Mouse (Mus musculus) neural tube, embryonic 13.5 days (tissue): Measurements from ENCODE around the gene Cldn2. TPM values are rescaled to one million over a fixed set of nuclear protein-coding genes. Genes with fewer than 3 reads are reported as not detected.
"Not testable (repeated sequence)": the region's sequence is repeated elsewhere in the genome, so short reads cannot be mapped to it uniquely, and the experiment has no call there.

Experiments used
- ATAC-seq: fragments of 200-750 bp; cut with Nextera tagmentation; 2 replicates; pipeline ENCODE4 v1.8.0; 2017; ENCODE audit warnings: low read depth, mild to moderate bottlenecking, moderate TSS enrichment, moderate library complexity
- H3K27ac ChIP-seq: fragments of 300-500 bp; sonication (generic); replicated peaks from 2 replicates; pipeline ENCODE4 v1.5.1; 2015; ENCODE audit warnings: moderate library complexity, mild to moderate bottlenecking, inconsistent platforms
- H3K27me3 ChIP-seq: fragments of 300-500 bp; sonication (generic); 2 replicates; pipeline ENCODE4 v1.6.1; 2015; ENCODE audit warnings: mild to moderate bottlenecking, inconsistent platforms
- H3K36me3 ChIP-seq: fragments of 300-500 bp; sonication (generic); 2 replicates; pipeline ENCODE4 v1.6.1; 2015; ENCODE audit warnings: mild to moderate bottlenecking, inconsistent platforms
- H3K4me1 ChIP-seq: fragments of 300-500 bp; sonication (generic); replicated peaks from 2 replicates; pipeline ENCODE4 v1.6.1; 2015; ENCODE audit warnings: inconsistent platforms
- H3K4me2 ChIP-seq: fragments of 300-500 bp; sonication (generic); 2 replicates; pipeline ENCODE4 v1.6.1; 2015; ENCODE audit warnings: inconsistent platforms, mild to moderate bottlenecking, moderate library complexity
- H3K4me3 ChIP-seq: fragments of 300-500 bp; sonication (generic); 2 replicates; pipeline ENCODE4 v1.5.1; 2015; ENCODE audit warnings: mild to moderate bottlenecking, inconsistent platforms
- H3K9ac ChIP-seq: fragments of 300-500 bp; sonication (generic); 2 replicates; pipeline ENCODE4 v1.6.1; 2015; ENCODE audit warnings: moderate library complexity, mild to moderate bottlenecking, inconsistent platforms
- H3K9me3 ChIP-seq: fragments of 300-500 bp; sonication (generic); 2 replicates; pipeline ENCODE4 v1.6.1; 2016; ENCODE audit warnings: inconsistent platforms
- WGBS: fragments of 180-500 bp; shearing (Covaris S2); methylation state at CpG from one replicate; pipeline ENCODE4 v1.1.7; 2015; 5-methylcytosine and 5-hydroxymethylcytosine counted together
- polyA plus RNA-seq: library from polyadenylated mRNA; unstranded; fragments of >200 nt; fragmentation: Nextera tagmentation; extraction: Ambion mirVana; gene quantifications from 2 replicates; pipeline ENCODE4 v1.2.1, GENCODE M21; 2015

The Cldn2 gene
- polyA plus RNA-seq: 0.20 and 2.5 TPM in 2 replicates

DNA sequence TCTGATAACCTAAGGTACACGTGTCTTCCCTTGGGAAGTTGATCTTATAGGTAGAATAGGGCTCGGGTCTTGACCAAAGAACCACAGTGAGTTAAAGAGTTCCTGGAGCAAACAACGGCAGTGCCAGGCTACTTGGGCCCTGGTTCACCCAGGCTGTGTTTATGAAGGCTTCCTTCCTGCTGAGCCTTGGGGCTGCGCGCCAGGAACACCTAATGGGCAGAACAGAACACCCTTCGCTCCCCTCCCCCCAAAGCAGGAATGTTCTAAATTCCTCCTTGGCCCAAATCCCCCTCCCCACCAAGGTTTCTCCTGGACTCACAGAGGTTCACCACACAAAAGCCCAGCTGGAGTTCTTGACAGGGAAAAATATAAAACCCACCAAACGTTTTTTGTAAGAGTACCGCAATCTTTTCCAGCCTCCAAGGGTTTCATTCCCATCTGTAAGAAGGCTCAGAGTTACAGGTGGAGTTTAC lies at the start of gene Cldn2:
TSS of gene Cldn2 (plus strand) at position 423 of the 473 bp plus-strand sequence.
- H3K4me1 ChIP-seq: no peaks in the 10 kb centered on the region
- H3K9ac ChIP-seq: no peak within 1 kb of the TSS
- H3K36me3 ChIP-seq: no peaks in the 10 kb centered on the region
- H3K27me3 ChIP-seq: peaks cover 28% of the 10 kb centered on the region
- 77% methylated on average over 8 of the region's 8 CpGs for WGBS
- no peak within 1 kb of the TSS for H3K27ac ChIP-seq
- H3K9me3 ChIP-seq: no peaks in the 10 kb centered on the region
- no peak within 1 kb of the TSS for H3K4me3 ChIP-seq
- no peak for ATAC-seq
- H3K4me2 ChIP-seq: no peak within 1 kb of the TSS

DNA sequence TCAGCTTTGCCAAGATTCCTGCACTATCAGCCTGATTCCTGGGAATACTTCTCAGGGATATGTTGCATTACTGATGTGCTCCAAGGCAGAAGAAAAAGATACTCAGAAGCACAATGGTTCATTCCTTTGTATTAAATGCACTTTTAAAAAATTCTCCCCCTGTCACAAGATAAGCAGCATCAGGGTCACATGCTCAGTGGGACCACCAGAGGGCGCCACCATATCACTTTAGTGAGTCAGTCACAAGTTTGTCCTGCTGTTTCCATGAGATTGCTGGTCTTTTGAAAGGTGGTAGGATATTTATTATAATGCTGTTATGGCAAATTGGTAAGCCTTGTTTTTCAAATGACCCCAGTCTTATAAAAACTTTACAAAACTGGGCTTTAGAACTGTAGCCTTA lies 48.8 kb upstream of the Cldn2 start:
- Histone ChIP-seq H3K4me2 (no peak overlapping the region), H3K36me3 (no peaks in the 10 kb centered on the region), H3K4me3 (no peak overlapping the region), H3K27ac (no peak overlapping the region), H3K4me1 (no peaks in the 10 kb centered on the region), H3K9ac (no peak overlapping the region), H3K27me3 (no peaks in the 10 kb centered on the region; the same call in 1 of the 2 replicates), H3K9me3 (no peaks in the 10 kb centered on the region)
- whole genome bisulfite sequencing: 0% methylated on average over 1 of the region's 1 CpGs
- ATAC-seq: no peak

DNA sequence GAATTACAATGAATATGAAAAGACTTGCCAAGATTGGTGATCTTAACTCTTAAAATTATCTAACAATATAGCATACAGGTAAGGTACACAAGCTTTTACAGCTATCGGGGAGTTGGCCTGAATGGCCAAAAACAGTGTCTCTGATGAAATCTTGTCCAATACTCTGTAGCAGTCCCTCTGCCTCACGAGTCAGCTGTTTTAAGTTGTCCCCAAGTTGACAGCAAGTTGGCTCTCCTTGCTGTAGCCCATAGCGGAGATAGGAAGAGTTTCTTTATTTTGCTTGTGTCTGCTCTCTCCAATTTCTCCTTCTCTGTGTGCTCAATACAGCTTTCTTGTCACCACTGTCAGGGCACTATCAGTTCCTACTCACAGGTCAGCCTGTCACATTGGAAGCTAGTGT lies 42.0 kb upstream of the Cldn2 start:
- not testable (repeated sequence) for H3K4me2 ChIP-seq, H3K36me3 ChIP-seq, H3K9ac ChIP-seq, H3K4me3 ChIP-seq, H3K9me3 ChIP-seq, H3K27me3 ChIP-seq, H3K27ac ChIP-seq, H3K4me1 ChIP-seq, ATAC-seq
- 85% methylated on average over 3 of the region's 3 CpGs for WGBS

DNA sequence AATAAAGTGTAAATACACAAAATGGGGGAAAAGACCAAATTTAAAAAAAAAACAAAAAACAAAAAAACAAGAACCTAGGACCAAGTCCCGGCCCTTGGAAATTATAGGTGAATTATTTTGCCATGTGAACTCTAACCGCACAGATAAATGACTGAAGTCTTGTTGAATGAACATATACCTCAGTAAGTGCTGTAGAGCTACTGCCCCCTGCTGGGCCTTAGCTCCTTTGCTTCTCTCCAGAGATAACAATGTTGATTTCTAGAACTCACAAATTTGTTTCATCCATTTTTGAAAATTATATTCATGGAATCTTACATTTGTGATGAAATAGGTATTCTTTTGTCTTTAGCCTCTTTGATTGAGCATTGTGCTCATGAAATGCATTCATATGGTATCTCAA lies 38.1 kb upstream of the Cldn2 start:
- Histone ChIP-seq H3K9me3 (no peaks in the 10 kb centered on the region), H3K4me3 (no peak overlapping the region), H3K36me3 (no peaks in the 10 kb centered on the region), H3K4me1 (no peaks in the 10 kb centered on the region), H3K9ac (no peak overlapping the region), H3K27me3 (peaks cover 3% of the 10 kb centered on the region; the same call in 1 of the 2 replicates), H3K4me2 (no peak overlapping the region), H3K27ac (no peak overlapping the region)
- ATAC-seq: no peak
- 77% methylated on average over 2 of the region's 2 CpGs for WGBS

DNA sequence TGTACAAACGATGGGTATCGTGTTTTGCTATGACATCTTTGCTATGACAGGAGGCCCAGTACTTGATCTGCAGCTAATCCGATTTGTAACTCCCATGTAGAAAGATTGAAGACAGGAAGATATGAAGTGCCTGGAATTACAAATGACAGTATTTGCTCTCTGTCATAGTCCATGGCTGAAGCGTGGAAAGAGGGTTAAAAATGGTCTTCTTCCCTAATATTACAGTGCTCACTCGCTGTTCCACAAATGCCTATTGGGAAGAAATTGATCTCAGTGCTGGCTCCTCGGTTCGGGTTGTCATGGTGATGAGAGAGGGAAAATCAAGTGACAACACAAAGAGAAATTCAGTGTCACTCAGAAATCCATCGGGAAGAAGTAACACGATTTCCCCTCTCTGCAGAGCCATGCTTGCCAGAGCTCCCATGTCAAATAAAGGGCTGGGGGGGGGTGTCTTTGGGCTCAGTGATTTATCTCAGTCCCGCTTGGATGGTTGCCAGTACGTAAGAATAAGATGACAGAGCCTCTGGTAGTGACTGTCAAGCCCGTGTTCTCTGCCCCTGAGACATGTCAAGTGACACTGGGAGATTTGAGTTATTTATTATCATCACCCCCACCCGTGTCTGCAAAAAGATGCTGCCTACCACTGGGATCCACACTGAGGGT lies 30.5 kb upstream of the Cldn2 start:
- Histone ChIP-seq H3K9me3 (no peaks in the 10 kb centered on the region), H3K27ac (no peak overlapping the region), H3K27me3 (peaks cover 20% of the 10 kb centered on the region), H3K4me1 (no peaks in the 10 kb centered on the region), H3K36me3 (no peaks in the 10 kb centered on the region), H3K4me2 (no peak overlapping the region), H3K4me3 (no peak overlapping the region), H3K9ac (no peak overlapping the region)
- ATAC-seq: no peak
- WGBS: 64% methylated on average over 13 of the region's 13 CpGs

DNA sequence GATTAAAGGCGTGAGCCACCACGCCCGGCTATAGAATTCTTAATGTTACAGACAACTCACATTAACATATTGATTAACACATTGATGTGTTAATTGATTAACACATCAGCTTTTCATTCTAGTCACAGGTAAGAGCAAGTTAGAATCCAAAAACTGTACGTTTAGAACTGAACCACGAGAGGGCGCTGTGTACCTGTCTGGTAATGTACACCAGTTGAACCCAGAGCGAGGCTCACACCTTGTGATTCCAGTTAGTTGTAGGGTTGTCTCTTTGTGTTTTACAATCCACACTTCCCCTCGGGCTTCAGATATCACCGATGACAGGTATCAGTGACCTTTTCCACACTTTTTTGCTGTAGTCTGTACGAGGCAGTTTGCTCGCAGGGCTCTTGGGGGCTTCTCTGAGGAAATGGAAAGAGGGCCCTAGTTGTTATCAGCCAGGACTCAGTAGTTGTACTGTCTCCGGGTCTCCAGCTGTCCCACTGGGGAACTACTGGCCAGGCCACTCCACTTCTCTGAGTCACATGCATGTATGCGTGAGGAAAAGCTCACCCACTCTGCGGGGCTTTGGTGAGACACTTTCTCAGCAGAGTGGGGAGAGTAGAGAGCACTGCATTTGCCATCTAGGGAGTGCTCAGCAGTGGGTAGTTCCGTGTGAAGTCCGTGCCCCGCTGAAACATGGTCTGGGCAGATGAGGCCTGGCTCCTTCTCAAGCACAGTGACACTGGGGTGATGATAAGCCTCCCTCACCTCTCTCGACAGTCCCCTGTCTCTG lies 26.1 kb upstream of the Cldn2 start:
- Histone ChIP-seq H3K4me3 (no peak overlapping the region), H3K36me3 (no peaks in the 10 kb centered on the region), H3K9me3 (no peaks in the 10 kb centered on the region), H3K9ac (no peak overlapping the region), H3K27me3 (peaks cover 13% of the 10 kb centered on the region), H3K27ac (no peak overlapping the region), H3K4me1 (no peaks in the 10 kb centered on the region), H3K4me2 (no peak overlapping the region)
- WGBS: 30% methylated on average over 18 of the region's 18 CpGs
- ATAC-seq: no peak

DNA sequence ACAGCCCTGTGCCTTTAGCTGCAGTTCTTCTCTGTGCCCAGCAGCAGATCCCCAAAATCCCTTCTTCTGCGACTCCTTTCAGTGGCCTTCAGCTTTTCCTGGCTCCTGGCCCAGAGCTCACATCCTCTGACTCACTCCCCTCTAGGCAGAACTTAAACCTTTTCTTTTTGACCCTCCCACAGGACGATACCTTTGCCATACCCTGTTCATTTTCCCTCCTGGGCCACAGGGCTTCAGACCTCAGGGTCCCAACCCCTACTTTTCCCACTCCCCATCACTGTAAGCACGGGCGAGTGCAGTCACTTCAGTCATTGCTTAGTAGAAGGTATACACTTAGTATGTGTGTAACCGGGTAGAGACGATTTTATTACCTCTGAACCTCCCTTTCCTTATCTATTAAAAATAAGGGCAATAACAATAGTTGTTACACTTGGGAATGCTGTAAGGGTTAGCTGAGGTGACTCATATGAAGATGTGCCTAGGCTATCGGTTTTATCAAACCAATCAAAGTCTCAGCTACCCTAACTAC lies 25.5 kb upstream of the Cldn2 start:
- Histone ChIP-seq H3K36me3 (no peaks in the 10 kb centered on the region), H3K9me3 (no peaks in the 10 kb centered on the region), H3K27ac (no peak overlapping the region), H3K9ac (no peak overlapping the region), H3K4me2 (no peak overlapping the region), H3K4me1 (no peaks in the 10 kb centered on the region), H3K27me3 (peaks cover 17% of the 10 kb centered on the region), H3K4me3 (no peak overlapping the region)
- ATAC-seq: no peak
- 76% methylated on average over 7 of the region's 7 CpGs for WGBS

DNA sequence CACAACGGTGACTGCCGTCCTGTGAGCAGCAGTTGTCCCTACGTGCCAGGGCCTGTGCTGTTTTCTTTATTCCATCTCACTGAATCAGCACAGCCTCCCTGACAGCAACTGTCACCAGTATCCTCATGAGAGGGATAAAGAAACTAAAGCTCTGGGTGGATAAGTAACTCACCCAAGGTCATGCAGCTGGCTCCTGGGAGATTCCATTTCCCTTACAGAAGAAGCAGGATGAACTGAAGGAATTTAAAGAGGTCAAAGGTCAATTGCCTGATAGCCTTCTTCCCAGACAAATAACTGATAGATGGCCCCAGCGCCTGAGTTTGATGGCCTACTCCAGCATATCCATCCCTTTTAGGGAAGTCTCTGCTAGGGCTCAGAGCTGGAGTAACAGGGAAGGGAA lies 23.3 kb upstream of the Cldn2 start:
- Histone ChIP-seq H3K27me3 (peaks cover 31% of the 10 kb centered on the region), H3K4me2 (no peak overlapping the region), H3K4me3 (no peak overlapping the region), H3K4me1 (no peaks in the 10 kb centered on the region), H3K9ac (no peak overlapping the region), H3K27ac (no peak overlapping the region), H3K9me3 (no peaks in the 10 kb centered on the region), H3K36me3 (no peaks in the 10 kb centered on the region)
- no peak for ATAC-seq
- WGBS: 30% methylated on average over 4 of the region's 4 CpGs

DNA sequence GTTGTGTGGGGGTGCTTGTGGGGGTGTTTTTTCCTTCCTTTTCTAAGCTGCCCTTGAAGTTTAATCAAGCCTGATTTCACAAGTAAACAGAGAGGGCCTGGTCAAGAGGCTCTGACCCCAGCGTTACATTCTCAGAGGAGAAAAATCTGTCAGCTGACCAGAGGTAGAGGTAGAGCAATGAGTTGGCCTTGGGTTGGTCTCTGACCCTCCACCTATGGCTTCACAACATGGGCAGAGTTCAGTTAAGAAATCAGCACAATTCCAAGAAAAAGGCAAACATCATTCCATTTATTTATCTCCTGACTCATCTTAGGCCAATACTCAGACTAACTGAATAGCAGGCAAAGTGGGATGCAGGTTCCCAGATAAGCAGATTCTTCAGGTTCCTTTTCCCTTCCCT lies 21.7 kb upstream of the Cldn2 start:
- no peak overlapping the region for H3K9ac ChIP-seq
- peaks cover 39% of the 10 kb centered on the region for H3K27me3 ChIP-seq
- no peak overlapping the region for H3K4me2 ChIP-seq
- H3K36me3 ChIP-seq: no peaks in the 10 kb centered on the region
- H3K4me3 ChIP-seq: no peak overlapping the region
- 71% methylated on average over 1 of the region's 1 CpGs for WGBS
- H3K27ac ChIP-seq: no peak overlapping the region
- ATAC-seq: no peak
- no peaks in the 10 kb centered on the region for H3K9me3 ChIP-seq
- H3K4me1 ChIP-seq: 0 out of 2 replicates have a peak, but pooled peaks cover 7% of the 10 kb centered on the region

DNA sequence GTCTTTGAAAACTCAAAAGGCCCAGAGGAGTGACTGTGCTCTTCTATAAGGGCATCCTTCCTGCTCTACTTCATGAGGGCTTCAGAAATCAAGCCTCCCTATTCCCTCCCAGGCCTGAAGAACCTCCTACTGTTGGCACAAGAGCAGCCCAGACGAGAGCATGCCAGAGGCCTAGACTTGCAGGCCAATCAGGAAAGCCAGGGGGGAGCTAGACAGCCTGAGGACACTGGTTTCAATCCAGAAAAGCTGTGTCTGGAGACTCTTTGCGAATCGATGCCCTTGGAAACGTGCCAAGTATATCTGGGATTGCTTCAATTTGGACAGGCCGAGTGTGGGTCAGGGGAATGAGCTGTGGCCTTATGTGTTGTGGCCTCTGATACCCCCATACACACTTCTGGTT lies 21.2 kb upstream of the Cldn2 start:
- no peak overlapping the region for H3K4me2 ChIP-seq
- H3K4me1 ChIP-seq: 0 out of 2 replicates have a peak, but pooled peaks cover 7% of the 10 kb centered on the region
- no peak overlapping the region for H3K4me3 ChIP-seq
- H3K27me3 ChIP-seq: peaks cover 38% of the 10 kb centered on the region
- no peak for ATAC-seq
- H3K27ac ChIP-seq: no peak overlapping the region
- 66% methylated on average over 5 of the region's 5 CpGs for WGBS
- H3K9ac ChIP-seq: no peak overlapping the region
- H3K36me3 ChIP-seq: no peaks in the 10 kb centered on the region
- no peaks in the 10 kb centered on the region for H3K9me3 ChIP-seq

DNA sequence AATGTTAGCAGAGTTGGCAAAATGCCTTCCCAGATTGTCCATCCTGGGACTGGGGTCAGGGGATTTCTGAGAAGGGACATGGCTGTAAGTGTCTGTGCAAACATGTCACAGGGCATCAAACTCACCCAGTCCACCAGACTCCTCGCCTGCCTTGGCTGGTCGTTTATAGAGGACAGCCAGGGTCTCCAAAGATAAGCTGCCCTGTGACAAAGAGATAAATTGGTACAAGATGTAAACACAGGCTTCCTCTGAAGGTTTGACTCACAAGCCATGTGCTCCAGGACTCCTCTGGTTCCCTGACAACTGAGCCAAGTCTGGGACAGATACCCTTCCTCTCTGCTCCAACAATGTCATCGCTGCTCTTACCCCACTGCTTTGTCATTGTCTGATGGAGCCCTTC lies 19.6 kb upstream of the Cldn2 start:
- 60% methylated on average over 3 of the region's 3 CpGs for WGBS

DNA sequence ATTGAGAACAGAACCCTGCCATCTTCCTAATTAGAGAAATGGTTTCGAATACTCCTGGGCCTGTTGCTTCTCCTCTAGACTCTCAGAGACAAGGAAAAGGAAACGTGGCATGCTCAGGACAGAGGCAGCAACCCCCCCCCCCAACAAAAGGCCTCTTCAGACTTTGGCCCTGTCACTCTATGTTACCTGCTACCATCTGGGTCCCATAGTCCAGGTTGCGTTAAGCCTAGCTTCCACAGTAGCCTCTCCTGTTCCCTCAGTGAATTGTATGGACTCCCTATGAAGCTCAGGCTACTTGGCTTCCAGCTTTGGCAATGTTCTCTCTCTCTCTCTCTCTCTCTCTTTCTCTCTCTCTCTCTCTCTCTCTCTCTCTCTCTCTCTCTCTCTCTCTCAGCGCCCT lies 19.1 kb upstream of the Cldn2 start:
- Histone ChIP-seq H3K27me3 (peaks cover 47% of the 10 kb centered on the region), H3K4me3 (no peak overlapping the region), H3K27ac (no peak overlapping the region), H3K4me2 (no peak overlapping the region), H3K36me3 (no peaks in the 10 kb centered on the region), H3K9ac (no peak overlapping the region), H3K9me3 (no peaks in the 10 kb centered on the region), H3K4me1 (0 out of 2 replicates have a peak, but pooled peaks cover 7% of the 10 kb centered on the region)
- ATAC-seq: no peak
- WGBS: 89% methylated on average over 4 of the region's 4 CpGs

More for the DNA sequence above, 19.6 kb upstream of the Cldn2 start:
- Histone ChIP-seq H3K27ac (no peak overlapping the region), H3K4me3 (no peak overlapping the region), H3K9ac (no peak overlapping the region), H3K4me2 (no peak overlapping the region), H3K27me3 (peaks cover 47% of the 10 kb centered on the region), H3K4me1 (0 out of 2 replicates have a peak, but pooled peaks cover 7% of the 10 kb centered on the region), H3K36me3 (no peaks in the 10 kb centered on the region), H3K9me3 (no peaks in the 10 kb centered on the region)
- ATAC-seq: no peak
